Mouse (Mus musculus): ENCODE results near the gene Mxd1.

Gene Mxd1

GRCm38 (mm10) chr6:86599951-86600414 lies 69.0 kb downstream of the Mxd1 start:
- peak; percentile 27 for DNase-seq (ENCODE audit: low spot score)

DNA sequence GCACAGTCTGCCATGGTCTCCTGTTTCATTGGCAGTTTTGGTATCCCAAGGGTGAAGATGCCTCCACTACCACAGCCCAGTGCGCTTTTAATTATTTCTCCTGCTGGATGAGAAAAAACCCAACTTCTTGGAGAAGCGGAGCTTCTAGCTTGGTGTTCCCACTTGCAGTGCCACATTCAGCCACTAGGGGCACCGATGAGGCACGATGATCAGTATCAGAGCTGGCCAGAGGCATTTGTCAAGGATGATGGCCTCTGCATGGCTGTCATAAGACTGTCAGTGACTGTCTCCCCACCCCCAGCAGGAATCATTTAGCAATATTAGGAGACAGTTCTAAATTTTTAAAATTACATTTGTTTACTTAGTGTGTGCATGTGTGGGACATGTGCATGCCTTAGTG lies 69.8 kb downstream of the Mxd1 start:
- peak; percentile 35 for DNase-seq (ENCODE audit: low spot score)

GRCm38 (mm10) chr6:86598742-86599193 lies 70.2 kb downstream of the Mxd1 start:
- DNase-seq (ENCODE audit: low spot score): no peak
